Mouse (Mus musculus) adrenal gland (tissue): ENCODE data around the gene Nup214.

ENCODE experiments used
- intact Hi-C: fragments of 180-260 bp; cut with DNase I; formaldehyde crosslinking; loops from one replicate; pipeline ENCODE4 v1.15.1; 2025

The Nup214 gene

DNA sequence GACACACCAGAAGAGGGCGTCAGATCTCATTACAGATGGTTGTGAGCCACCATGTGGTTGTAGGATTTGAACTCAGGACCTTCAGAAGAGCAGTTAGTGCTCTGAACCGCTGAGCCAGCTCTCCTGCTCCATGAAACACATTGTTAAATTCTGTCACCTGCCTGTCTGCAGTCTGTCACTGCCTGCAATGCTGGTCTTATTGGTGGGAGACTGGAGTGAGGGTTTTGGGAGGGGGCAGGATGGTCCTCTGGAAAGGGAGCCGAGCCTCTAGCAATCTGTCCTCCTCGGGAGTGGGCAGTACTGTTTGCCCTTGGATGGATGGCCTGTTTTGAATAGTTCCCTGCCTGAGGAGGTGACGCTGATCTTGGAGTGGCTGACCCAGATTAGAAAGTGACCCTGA lies 69.6 kb downstream of the Nup214 start:
- intact Hi-C loops, result no loop called here

DNA sequence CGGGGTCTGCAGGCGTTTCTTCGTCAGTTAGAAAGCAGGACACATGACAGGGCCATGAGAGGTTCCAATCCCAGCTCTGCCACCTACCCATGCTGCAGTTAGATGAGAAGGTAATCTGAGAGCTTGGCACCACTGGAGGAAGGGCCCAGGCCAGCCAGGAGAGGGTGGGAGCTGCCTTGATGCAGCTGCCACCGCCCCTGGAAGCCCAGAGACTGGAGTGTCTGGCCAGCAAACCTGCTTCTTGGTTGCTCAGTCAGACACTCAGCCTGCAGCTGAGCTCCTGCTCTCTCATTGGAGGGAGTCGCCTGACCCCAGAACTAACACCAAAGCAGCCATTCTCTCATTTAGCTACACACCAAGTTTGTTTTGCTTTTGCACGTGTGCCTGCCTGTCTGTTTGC lies 71.1 kb downstream of the Nup214 start:
- intact Hi-C loops, result no loop called here

DNA sequence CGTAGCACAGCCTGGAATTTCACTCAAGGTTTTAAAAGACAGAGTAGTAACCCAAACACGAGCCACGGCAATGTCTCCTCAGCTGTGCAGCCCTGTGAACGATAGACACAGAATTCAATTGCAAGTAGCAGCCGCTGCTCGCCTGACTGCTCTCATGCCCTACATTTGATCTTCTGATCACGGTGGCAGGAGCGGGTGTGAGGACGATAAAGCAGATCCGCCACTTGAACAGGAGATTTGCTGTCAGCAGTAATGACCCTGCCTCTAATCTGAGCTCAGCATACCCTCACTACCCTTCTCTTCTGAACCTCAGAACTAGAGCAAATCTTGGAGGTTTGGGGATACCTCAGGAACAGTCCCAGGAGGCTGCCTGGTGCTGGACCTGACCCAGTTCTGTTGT lies 71.8 kb downstream of the Nup214 start:
- intact Hi-C loops, result no loop called here

DNA sequence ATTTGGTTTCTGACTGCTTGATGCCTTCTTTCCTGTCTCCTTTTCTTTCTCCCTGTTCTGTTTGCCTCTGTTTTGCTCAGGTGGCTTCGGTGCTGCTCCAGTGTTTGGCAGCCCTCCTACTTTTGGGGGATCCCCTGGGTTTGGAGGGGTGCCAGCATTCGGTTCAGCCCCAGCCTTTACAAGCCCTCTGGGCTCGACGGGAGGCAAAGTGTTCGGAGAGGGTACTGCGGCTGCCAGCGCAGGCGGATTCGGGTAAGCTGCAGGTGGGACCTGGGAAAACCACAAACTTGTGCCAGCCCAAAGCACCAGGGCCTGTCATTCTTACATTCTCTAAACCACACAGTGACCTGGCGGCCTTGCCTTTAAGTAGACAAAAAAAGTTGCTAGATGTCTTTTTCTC lies 73.1 kb downstream of the Nup214 start:
- intact Hi-C loops, result no loop called here

DNA sequence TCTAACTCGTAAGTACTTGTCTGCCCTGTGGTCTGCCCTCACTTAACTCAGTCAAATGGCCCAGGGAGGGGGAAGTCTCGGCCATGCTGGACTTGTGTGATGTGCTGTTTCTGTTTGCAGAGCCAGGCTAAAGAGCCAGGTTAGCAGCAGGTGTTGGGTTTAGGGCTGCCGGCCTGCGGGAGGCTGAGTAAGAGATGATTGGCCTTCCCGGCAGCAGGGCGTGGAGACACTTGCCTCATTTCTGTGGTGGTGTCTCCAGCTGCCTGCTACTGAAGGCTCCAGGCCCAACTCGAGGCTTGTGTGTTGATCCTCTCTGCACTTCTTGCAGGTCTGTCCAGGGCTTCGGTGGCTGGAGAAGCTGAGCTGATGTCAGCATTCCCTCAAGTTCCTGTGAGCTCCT lies 77.6 kb downstream of the Nup214 start:
- intact Hi-C loops, result no loop called here

DNA sequence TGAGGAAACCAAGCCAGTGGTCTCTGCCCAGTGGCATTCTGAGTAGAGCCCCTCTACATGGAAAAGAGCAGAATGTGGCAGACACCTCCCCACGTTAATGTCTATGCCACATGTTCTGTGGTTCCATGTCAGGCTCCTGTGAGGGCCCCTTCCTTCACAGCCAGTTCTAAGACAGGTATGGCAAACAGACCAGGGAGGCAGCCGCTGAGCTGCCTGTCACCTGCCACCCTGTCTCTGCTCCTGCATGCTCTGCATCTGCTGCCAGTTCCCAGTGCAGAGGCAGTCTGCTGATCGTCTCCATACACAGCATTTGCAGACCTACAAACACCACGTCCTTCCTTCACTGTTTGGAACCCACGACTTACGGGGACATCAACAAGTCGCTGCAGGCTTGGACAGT lies 78.2 kb downstream of the Nup214 start:
- intact Hi-C loops, result no loop called here

DNA sequence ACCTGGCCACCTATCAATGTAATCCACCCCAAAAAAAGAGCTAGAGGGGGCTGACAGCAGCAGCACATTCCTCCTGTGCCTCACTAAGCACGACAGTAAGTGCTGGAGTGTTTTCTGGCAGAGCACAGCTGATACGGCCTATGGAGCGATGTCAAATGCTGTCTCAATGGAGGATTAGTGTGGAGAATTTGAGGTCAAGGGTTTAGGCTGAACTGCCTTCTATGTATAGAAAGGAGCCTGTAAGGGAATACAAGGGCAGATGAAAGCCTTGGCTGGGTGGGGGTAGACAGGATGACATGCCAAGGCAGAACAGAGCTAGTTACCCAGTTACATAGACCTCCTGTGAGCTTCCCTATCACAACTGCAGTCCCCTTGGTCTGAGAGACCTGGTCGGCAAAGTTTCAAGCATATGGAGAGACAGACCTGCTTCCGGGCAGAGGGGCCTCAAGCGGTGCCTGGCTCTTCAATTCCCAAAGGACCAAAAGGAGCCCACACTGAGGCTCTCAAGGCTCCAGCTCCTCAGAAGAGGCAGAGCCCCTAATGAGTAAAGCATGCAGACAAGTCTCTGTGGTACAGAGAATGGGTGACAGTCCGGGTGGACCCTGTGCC lies 81.2 kb downstream of the Nup214 start:
- intact Hi-C loops, result no loop called here

DNA sequence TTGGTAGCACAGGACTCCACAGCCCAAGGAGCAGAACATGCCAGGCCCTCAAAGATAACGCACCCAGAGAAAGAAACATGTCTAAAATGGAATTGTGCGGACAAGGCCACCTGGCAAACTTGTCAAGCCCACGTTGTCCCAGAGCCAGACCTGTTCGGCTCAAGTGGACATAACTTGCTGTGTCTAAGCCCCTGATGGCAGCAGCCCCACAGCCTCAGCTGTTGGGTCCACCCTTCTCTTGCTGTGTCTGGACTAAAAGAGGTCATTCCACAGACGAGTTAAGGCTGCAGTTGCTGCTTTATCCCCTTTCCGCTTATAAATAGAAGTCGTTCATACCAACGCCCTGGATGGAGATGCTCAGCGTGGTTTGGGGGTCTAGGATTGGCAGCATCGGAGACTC lies 82.3 kb downstream of the Nup214 start:
- intact Hi-C loops, result no loop called here

DNA sequence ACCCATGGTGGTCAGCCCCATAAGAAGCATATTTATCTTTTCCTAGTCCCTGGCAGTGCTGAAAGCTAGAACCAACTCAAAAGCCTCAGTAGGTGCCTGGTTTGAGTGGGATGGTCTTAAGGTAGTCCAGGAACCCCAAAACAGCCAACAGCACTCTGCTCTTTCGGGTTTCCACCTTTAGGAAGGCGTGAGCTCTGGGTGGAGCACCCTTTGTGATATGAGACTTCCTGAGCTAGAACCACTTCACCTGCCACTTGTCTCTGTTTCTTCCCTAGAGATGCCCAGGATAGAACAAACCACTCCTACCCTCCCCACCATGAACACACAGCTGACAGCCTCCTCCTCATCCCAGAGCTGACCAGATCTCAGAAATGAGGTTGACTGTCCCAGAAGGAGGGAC lies 83.1 kb downstream of the Nup214 start:
- intact Hi-C loops, result no loop called here

DNA sequence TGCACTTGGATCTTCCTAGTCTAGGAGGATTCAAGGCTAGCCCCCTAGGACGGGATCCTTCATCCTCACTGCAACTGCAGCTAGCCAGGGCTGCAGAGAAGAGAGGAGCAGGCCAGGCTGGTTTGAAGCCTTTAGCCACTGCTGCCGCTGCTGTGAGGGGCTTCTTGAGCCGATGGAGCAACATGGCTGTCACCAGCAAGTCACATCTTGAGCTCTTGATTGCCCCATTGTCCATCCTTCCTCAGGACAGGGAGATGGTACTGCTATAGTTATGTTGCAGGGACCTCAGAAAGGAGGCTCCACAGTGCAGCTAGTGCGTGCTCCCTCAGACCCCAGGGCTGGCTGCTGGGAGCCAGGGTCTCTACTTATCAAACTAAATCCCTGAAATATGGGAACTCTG lies 83.6 kb downstream of the Nup214 start:
- intact Hi-C loops, result no loop called here

DNA sequence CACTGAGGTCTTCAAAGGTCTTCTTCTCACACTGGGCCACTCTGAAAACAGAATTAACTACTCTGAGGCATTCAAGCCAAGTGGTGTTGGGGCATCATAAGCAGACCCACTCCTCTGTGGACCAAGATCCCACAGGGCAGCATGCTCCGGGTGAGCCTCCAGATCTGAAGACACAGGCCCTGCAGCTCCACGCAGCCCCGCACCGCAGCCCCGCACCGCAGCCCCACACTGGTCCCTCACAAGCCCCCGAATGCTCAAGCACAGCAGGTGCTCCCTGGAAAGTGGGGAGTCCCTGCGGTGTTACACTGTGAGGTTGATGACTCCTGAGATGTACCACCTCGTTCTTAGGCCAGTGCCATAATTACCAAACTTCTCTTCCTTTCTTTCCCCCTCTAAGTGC lies 84.0 kb downstream of the Nup214 start:
- intact Hi-C loops, result no loop called here

DNA sequence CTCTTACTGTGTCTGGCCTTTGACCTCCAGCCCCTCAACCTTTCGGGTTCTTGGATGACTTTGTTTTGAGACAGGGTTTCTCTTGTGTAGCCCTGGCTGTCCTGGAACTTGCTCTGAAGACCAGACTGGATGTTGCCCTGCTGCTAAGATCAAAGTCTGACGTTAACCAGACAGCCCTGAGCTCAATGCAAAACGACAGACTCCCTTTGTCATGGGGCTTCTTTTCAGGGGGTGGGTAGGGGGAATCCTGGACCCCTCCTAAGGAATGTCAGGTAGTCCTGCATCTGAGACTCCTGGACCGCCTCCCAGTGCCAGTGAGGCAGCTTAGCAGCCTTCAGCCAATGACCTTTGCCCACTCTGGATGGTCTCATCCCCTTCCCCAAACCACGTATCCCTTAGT lies 84.5 kb downstream of the Nup214 start:
- intact Hi-C loops, result no loop called here

DNA sequence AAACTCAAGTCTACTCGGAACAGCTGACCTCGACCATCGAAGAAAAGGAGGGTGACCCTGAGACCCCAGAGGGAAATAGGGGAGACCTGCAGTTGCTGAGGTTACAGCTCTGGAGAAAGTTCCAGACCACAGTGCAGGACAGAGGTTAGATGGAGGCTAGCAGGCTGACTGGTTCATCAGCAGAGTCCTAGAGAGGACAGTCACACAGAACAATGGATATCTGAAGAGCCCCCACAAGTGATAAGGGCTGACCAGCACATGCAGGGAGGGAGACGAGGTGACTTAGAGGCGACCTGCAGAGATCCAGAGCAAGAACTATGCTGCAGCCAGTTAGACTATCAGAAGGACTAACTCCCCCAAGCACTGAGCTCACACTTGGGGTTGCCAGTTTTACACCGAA lies 85.4 kb downstream of the Nup214 start:
- intact Hi-C loops, result no loop called here

DNA sequence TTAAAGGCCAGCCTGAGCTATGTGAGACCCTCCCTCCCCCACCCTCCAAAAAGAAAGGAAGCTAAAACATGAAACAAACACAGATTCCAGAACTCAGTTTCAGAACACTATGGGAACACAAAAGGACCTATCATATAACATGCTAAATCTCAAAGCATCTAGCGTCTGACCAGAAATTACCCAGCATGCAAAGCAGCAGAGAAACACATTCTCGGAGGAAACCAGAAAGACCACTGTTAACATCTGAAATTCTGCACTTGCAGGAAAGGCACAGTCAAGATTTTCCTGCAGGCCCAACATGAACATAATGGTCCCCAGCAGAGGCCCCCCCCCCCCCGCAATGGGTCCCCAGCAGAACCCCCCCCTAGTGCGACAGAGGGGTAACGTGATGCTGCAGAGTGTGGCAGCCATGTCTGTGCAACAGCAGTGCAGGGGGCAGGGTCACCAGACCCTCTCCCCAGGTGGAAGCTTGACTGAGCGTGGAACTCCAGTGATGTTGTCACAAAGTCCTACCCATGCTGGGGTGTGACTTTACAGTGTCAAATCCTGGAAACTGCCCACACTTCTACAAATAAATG lies 86.1 kb downstream of the Nup214 start:
- intact Hi-C loops, result no loop called here

DNA sequence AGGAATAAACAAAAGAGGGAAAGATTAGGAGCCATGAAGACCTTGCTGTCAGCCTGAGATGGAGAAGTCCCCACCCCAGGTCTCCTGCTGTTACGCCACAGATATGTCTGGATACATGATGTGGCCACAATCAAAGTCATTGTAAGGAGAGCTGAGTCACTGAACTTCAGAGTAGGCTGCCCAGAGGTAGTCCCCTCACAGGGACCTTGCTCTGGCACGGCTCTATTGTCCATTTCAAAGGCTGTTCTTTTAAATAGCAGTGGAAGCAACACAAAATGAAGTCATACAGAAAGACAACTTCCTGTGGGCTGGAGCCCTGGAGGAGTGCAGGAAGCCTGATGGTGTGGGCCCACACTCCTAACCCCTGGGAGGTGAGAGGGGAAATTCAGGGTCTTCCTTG lies 87.0 kb downstream of the Nup214 start:
- intact Hi-C loops, result no loop called here

DNA sequence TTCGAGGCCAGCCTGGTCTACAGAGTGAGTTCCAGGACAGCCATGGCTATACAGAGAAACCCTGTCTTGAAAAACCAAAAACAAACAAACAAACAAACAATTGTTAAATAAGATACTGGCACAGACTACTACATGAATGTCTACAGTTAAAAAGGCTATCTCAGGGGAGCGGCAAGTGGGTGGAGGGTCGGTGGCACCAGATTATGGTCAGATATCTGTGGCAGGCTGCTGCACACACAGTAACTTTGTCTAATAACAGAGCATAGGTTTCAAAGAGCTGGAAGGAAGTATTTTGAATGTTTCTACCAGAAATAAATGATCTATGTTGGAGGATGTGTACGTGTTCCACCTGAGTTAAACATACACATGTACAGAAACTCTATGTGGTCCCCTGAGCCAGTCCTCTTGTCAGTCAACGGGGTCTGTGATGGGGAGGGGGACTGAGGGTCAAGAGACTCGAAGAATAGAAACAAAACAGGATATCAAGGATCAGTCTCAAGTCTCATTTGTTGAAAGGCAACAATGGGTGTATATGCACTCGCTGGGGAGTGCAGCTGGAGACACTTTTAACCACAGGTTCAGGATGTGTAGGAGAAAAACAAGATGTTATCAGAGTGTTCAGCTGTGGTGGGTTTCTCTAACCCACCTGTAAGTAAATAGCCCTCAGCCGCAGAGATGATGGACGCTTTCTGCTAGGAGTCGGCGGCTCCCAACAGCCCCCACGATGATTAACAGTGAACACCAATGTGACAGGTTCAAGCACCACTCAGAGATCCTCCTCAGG lies 87.7 kb downstream of the Nup214 start:
- intact Hi-C loops, result no loop called here

DNA sequence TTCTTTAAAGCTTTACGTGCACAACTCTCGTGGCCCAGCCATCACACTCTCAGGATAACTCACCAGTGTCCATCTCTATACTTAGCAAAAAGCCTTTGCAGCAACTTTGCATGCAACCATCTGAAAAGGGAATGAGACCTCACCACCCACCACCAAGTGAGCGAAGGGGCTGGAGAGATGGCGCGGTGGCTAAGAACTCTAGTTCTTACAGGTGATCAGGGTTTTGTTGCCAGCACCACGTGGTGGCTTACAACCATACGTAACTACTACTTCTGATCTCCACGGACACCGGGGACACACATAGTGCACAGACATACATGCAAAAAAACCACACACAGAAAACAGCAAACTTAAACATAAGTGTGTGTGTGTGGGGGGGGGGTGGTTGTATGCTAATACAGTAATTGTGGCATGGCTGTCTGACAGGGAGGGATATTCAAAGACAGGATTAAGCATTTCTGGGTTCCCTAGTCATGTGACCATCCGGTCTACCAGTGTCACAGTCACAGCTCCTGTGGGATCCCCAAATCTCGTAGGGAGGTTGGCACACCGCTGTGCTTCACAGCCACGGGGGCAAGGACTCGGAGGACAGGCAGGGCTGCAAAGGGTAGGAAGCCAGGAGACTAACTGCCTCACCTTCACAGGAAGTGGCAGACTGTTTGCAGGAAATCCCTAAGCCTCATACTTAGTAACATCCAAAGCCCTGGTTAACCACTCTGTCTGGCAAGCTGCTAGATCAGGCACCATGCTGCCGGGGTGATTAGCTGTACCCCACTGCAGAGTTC lies 88.6 kb downstream of the Nup214 start:
- intact Hi-C loops, result no loop called here

DNA sequence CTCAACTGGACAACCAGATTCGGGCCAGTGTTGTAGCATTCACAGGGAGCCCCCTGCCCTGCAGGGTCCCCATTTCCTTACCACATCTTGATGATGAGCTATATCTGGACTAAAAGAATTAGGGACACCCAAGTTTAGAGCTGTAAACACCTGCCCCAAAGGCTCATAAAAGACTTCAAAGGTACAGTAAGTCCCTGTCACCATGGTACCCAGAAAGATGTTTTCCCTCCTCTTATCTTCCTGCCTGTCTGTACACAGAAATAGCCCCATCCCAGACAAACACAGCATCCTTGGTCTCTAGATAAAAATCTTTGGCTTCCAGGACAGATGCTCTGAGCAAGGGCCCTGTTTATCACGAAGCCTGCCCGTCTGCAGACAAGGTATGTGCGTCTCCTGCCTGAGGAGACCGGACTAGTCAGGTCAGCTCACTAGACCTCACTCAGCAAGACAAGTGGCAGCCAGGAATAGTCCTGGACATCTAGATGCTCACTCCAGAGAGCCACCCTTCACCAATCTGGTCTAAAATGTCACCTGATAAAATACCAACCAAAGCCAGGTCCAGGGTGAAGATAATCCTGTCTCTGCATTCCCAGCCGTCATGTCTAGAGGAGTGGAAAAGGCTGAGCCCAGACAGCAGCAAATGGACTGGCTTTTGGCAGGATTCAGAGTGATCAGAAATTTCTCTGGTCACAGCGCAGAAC lies 89.4 kb downstream of the Nup214 start:
- intact Hi-C loops, result no loop called here

DNA sequence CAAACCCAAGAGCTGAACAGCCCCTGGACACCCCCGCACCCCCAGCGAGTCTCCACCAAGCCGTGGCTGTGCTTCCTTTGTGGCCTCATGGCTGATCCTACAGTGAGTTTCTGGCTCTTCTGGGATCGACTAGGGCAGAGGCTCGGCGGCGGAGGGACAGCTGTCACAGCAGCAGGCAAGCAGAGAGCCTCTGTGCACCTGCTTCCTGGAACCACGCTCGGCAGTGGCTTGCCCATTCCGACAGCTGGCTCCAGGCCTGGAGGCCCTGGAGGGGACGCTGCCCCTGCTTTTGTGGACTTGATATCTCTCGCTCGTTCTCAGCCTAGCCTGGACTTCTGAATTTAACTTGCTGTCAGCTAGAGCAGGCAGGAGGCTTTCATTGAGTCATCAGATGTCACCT lies 90.7 kb downstream of the Nup214 start:
- intact Hi-C loops, result no loop called here

DNA sequence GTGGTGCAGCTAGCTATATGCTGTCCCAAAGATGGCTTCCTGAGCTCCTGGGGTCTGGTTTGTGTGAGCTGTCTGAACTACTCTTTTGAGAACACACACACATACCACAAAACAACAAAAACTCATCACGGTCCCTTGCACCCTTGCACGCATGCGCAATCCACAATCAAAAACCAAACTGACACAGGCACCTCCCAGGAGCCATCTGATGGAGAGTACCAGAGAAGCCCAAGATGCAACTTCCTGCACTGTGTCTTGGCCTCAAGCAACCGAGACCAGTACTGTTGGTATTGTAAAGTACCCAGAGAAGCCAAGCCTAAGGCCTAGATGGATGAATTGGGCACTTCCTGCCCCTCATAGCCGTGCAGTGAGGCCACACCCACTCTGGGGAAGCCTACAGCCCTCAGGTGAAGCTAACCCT lies 91.1 kb downstream of the Nup214 start:
- intact Hi-C loops, result no loop called here

DNA sequence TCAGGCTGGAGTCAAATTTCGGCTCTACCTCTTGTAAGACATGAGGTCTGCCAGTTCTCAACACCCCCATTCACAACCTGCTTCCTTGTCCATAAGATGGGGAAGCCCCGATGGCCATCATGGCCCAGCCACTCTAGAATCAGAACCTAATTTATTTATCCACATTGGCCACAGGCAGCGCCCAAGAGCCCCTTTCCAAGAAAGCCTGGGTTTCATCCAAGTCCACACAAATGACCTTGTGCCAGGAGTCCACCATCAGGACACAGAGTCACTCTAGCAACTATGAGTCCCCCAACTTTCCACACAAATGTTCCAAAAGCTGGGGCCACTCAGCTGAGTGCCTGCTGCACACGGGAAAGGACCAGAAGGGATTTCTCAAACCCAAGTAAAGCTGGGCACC lies 91.8 kb downstream of the Nup214 start:
- intact Hi-C loops, result no loop called here
